Mouse (Mus musculus) heart, embryonic 14.5 days (tissue): ENCODE measurements around the gene Zfp956. TPM values are rescaled to one million over a fixed set of nuclear protein-coding genes. Genes with fewer than 3 reads are reported as not detected.

Experiments
- ATAC-seq: fragments of 200-750 bp; cut with Nextera tagmentation; 2 replicates; pipeline ENCODE4 v1.8.0; 2017; ENCODE audit warnings: low read depth, moderate TSS enrichment; ENCODE audit not compliant: insufficient number of reproducible peaks, insufficient read depth, low FRiP score
- H3K27ac ChIP-seq, 2 experiments: fragments of 200-500 bp in 1 of 2; fragments of 300-500 bp in 1 of 2; sonication (generic) in 1 of 2; replicated peaks in 1 of 2; 2 replicates each; pipeline ENCODE4 v1.5.1; 2012 to 2014; ENCODE audit warnings: low read depth in 2 of 2, low read length in 2 of 2, control low read depth in 1 of 2, mild to moderate bottlenecking in 1 of 2, mixed read lengths in 1 of 2; ENCODE audit not compliant: control insufficient read depth in 1 of 2, insufficient read depth in 1 of 2
- H3K27me3 ChIP-seq: fragments of 300-500 bp; sonication (generic); 2 replicates; pipeline ENCODE4 v1.6.1; 2014; ENCODE audit warnings: mild to moderate bottlenecking, low read length, control low read depth; ENCODE audit not compliant: control insufficient read depth, insufficient read depth
- H3K36me3 ChIP-seq: fragments of 300-500 bp; sonication (generic); 2 replicates; pipeline ENCODE4 v1.6.1; 2014; ENCODE audit warnings: mild to moderate bottlenecking, control low read depth, low read length, mixed read lengths; ENCODE audit not compliant: control insufficient read depth, insufficient read depth
- H3K4me1 ChIP-seq, 2 experiments: fragments of 200-500 bp in 1 of 2; fragments of 300-500 bp in 1 of 2; sonication (generic) in 1 of 2; 2 replicates each; pipeline ENCODE4 v1.6.1; 2012 to 2014; ENCODE audit warnings: low read length in 2 of 2, control low read depth in 1 of 2, mixed read lengths in 1 of 2; ENCODE audit not compliant: control insufficient read depth in 2 of 2, insufficient read depth in 2 of 2
- H3K4me2 ChIP-seq: fragments of 300-500 bp; sonication (generic); 2 replicates; pipeline ENCODE4 v1.6.1; 2014; ENCODE audit warnings: mild to moderate bottlenecking, low read length
- H3K4me3 ChIP-seq, 2 experiments: fragments of 200-500 bp in 1 of 2; fragments of 300-500 bp in 1 of 2; sonication (generic) in 1 of 2; 2 replicates each; pipeline ENCODE4 v1.5.1; 2012 to 2014; ENCODE audit warnings: low read length in 2 of 2, mild to moderate bottlenecking in 2 of 2, control low read depth in 1 of 2, low read depth in 1 of 2, moderate library complexity in 1 of 2; ENCODE audit not compliant: control insufficient read depth in 1 of 2, insufficient read depth in 1 of 2
- H3K9ac ChIP-seq: fragments of 300-500 bp; sonication (generic); 2 replicates; pipeline ENCODE4 v1.6.1; 2014; ENCODE audit warnings: mild to moderate bottlenecking, low read length
- H3K9me3 ChIP-seq: fragments of 300-500 bp; sonication (generic); 2 replicates; pipeline ENCODE4 v1.6.1; 2016; ENCODE audit warnings: low read length, control low read depth; ENCODE audit not compliant: control insufficient read depth
- WGBS: fragments of 180-500 bp; shearing (Covaris S2); extraction: QIAGEN DNeasy Blood & Tissue Kit; methylation state at CpG from one replicate; pipeline ENCODE4 v1.1.7; 2014; 5-methylcytosine and 5-hydroxymethylcytosine counted together
- polyA plus RNA-seq: library from polyadenylated mRNA; unstranded; fragments of >200 nt; fragmentation: Nextera tagmentation; extraction: Ambion mirVana; gene quantifications from 2 replicates; pipeline ENCODE4 v1.2.1, GENCODE M21; 2014

Gene Zfp956
- polyA plus RNA-seq, 1 experiment from 2014 or later = 3.0 TPM

DNA sequence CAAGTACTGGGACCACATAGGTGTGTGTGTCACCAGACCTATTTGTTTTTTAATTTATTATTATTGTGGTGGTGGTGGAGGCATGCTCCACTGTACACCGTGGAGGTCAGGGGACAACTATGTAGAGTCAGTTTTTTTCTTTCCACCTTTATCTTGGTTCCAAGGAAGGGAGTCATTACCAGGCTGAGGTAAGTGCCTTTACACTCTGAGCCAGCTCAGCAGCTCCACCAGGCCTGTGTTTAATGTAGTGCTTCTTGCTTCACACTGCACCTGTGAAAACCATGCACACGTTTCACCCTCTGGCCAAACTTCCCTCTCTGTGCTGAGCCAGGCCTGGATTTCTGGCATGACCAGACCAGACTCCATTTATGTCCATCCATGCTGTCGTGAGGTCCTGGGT, 40.2 kb upstream of the Zfp956 start:
- 40% methylated on average over 3 of the region's 3 CpGs for WGBS
- Histone ChIP-seq H3K36me3 (peaks cover 3% of the 10 kb centered on the region; the same call in 1 of the 2 replicates), H3K4me3 (no peak overlapping the region), H3K9ac (no peak overlapping the region), H3K27ac (no peak overlapping the region), H3K4me1 (no peaks in the 10 kb centered on the region), H3K27me3 (no peaks in the 10 kb centered on the region), H3K9me3 (no peaks in the 10 kb centered on the region), H3K4me2 (no peak overlapping the region)
- ATAC-seq = no peak

DNA sequence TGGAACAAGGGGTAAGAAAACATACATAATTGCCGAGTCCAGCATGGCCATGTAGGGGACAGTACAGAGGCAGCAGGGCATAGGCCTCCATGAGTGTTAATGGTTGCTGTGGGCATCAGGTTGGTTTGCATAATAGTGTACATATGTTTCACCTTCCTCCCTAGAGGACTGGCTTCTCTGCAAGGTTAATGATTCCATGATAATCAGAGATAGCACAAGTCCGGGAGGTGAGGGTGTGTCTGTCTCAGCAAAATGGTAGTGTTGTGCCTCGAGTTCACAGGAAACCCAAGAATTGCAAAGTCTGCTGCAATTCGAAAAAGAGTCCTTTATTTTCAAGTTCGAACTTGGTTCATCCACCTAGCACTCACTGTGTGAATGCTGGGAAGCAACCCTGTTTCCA, 36.1 kb upstream of the Zfp956 start:
- Histone ChIP-seq H3K9me3 (no peaks in the 10 kb centered on the region), H3K36me3 (no peaks in the 10 kb centered on the region), H3K4me3 (no peak overlapping the region), H3K27me3 (no peaks in the 10 kb centered on the region), H3K4me2 (no peak overlapping the region), H3K4me1 (peaks cover 2 to 9% of the 10 kb centered on the region in 2 experiments; a peak in 3 of 4 replicates), H3K9ac (no peak overlapping the region), H3K27ac (no peak overlapping the region)
- ATAC-seq = no peak
- 71% methylated on average over 5 of the region's 5 CpGs for WGBS

DNA sequence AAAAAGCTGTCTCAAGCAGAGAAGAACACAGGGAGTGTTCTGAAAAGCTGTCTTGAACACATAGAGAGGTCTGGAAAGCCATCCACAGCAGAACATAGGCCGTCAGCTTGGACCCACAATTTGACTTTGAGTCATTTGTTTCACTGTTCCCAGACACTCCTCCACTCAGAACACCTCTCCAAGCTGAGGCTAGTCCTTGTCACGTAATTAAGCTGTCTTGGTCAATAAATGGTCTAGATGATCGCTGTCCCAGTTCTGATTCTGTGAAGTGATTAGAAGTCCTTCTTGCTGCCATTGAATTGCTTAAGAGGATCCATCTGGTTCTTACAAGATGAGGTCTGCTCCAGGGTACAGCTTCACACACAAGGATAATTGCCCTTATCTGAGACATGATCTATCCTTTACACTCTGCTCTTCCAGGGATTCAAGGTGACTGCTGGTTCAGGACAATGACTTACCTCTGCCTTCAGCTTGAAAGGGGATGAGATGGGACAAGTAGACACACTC, 34.4 kb upstream of the Zfp956 start:
- no peak for ATAC-seq
- Histone ChIP-seq H3K9me3 (no peaks in the 10 kb centered on the region), H3K9ac (no peak overlapping the region), H3K4me2 (no peak overlapping the region), H3K27ac (no peak overlapping the region), H3K27me3 (no peaks in the 10 kb centered on the region), H3K4me3 (no peak overlapping the region), H3K36me3 (no peaks in the 10 kb centered on the region), H3K4me1 (peaks cover 2 to 13% of the 10 kb centered on the region in 2 experiments; a peak in 3 of 4 replicates)
- WGBS = 76% methylated on average over 3 of the region's 3 CpGs

DNA sequence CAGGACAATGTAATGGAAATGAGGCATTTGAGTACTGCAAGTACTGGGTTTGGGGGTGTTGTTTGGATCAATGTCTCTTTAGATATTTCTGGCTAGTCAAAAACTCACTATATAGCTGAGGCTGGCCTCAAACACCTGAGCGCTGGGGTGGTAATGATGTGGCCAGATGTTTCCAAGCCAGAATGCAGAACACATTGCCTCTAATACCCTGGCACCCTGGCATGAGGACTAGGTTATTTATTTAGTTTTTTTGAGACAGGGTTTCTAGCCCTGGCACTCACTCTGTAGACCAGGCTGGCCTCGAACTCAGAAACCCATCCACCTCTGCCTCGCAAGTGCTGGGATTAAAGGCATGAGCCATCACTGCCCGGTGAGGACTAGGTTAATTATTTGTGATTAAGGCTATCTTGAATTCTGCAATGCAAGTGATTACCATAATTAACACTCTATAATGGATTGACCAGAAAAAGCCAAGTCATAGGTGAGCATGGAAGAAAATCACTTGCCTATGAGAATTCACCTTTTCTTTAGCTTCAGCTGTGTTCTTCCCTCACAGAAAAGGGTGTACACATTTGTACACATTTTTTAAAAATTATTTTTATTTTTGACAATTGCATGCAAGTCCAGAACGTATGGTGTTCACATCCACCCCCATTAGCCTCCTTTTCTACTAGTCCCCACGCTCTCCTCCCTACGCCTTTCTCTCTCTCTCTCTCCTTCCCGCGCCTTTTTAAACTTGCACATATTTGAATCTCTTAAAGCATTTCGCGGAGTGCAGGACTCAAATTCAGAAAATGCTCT, 33.3 kb upstream of the Zfp956 start:
- H3K4me3 ChIP-seq = peak overlapping the region; percentile 80 to 85
- 27% methylated on average over 11 of the region's 11 CpGs for WGBS
- H3K9ac ChIP-seq = peak overlapping the region; percentile 90
- peak overlapping the region in 1 of 2 experiments; percentile 96; a peak in 1 of 4 replicates for H3K27ac ChIP-seq
- no peaks in the 10 kb centered on the region for H3K27me3 ChIP-seq
- no peaks in the 10 kb centered on the region for H3K36me3 ChIP-seq
- 0 out of 2 replicates have a peak, but pooled peaks have one; percentile 5 for ATAC-seq
- peak overlapping the region; percentile 85 for H3K4me2 ChIP-seq
- H3K4me1 ChIP-seq = peaks cover 2 to 13% of the 10 kb centered on the region in 2 experiments; a peak in 3 of 4 replicates
- H3K9me3 ChIP-seq = no peaks in the 10 kb centered on the region

DNA sequence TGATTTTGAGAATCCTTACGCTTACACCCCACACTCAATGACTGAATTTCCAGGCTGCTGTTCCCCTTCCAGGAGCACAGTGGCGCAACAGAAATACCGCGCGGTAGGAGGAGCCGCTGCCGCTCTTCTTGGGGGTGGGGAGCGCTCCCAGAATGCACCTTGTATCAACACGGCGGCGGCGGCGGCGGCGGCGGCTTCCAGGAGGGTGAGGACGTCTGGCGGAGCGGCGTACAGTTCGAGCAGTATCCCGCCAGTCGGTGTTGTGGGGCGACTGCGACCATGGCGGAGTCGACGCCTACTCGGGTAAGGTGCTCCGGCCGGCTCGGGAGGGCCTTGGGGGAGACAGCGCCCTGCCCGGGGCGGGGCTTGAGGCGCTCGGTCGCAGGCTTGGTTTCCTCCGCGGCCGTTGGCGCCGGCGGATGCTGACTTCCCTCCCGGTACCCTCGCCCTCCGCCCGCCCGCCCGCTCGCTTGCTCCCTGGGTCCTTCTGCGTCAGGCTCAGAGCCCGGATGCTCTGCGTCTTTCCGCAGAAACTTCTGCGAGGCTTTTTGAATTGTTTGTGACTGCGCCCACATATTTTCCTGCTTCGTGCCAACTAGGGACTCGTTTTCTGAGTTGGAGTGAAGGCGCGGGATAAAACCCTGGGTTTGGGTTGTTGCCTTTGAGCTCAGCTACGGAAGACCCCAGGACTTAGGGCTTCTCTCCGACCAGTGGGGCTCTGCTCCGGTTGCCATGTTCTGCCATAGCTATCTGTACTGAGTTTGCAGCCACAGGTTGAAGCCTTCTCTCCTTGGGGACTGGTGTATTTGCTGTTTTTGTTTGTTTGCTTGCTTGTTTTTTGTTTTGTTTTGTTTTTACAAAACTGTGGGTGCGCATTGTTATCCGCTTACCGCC, 32.5 kb upstream of the Zfp956 start, which contains the start of gene Zfp212:
TSS of gene Zfp212 (plus strand) at position 30 of the 894 bp plus-strand sequence.
- Histone ChIP-seq H3K4me2 (peak within 1 kb of the TSS; percentile 85), H3K27ac (peak within 1 kb of the TSS; percentile 92 to 96), H3K27me3 (no peaks in the 10 kb centered on the region), H3K9ac (peak within 1 kb of the TSS; percentile 90), H3K4me1 (peaks cover 2 to 13% of the 10 kb centered on the region in 2 experiments; a peak in 3 of 4 replicates), H3K4me3 (peak within 1 kb of the TSS; percentile 80 to 85), H3K9me3 (no peaks in the 10 kb centered on the region), H3K36me3 (no peaks in the 10 kb centered on the region)
- WGBS = under 1% methylated on average over 67 of the region's 67 CpGs
- peak; percentile 84 for ATAC-seq

DNA sequence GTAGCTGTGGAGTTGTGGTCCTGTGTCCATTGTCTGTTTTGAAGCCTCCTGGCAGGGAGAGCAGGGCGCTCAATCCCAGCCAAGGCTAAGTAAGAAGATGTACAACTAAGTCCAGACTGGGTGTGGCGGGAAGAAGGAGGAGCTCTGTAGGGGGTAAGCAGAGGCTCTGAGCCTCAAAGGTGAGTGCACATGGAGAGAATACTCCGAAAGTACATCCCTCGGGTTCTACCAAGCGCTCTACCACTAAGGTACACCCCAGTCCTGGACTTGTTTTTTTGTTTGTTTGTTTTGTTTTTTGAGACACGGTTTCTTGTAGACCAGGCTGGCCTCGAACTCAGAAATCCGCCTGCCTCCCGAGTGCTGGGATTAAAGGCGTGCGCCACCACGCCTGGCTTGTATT, 10.7 kb upstream of the Zfp956 start:
- peaks cover 7 to 9% of the 10 kb centered on the region in 2 experiments; a peak in 2 of 4 replicates for H3K4me1 ChIP-seq
- no peaks in the 10 kb centered on the region for H3K36me3 ChIP-seq
- ATAC-seq = no peak
- H3K27me3 ChIP-seq = peaks cover 12% of the 10 kb centered on the region
- H3K27ac ChIP-seq = no peak overlapping the region
- no peaks in the 10 kb centered on the region for H3K9me3 ChIP-seq
- H3K4me3 ChIP-seq = peak overlapping the region; percentile 43 to 49
- H3K9ac ChIP-seq = peak overlapping the region; percentile 70; the same call in 1 of the 2 replicates
- peak overlapping the region; percentile 90 for H3K4me2 ChIP-seq
- 46% methylated on average over 12 of the region's 12 CpGs for WGBS

DNA sequence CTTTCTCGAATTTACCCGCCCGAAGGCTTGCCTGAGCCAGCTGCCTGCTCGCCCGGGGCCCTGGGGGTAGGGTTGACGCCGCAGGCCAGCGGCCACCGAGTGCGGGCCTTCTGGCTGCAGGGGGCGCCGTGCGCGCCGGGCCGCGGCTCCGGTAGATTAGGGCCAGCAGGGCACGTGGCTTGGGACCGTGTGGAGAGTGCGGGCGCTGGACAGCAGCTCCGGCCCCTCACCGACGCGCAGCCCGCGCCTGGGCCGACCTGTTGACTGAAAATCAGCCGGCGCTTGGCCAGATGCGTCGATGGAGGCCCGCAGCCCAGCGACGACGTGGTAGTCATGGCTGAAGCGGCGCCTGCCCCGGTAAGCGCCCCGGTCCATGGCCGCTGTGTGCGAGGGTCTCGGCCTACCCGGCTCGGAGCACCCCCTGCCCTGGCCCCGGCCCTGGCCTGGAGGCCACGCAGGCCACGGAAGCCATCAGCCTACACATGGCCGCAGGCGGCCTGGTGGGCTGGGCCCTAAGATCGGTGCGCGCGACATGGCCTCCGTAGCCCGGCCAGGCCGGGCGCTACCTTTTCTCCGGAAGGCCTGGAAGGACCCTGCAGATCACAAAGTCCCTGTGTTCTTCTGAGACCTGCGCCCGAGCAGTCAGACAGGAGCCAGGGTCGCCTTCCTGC, 10.0 kb upstream of the Zfp956 start:
- 8% methylated on average over 64 of the region's 64 CpGs for WGBS
- H3K4me3 ChIP-seq = peak overlapping the region; percentile 43 to 49
- H3K27ac ChIP-seq = no peak overlapping the region
- H3K36me3 ChIP-seq = no peaks in the 10 kb centered on the region
- H3K4me1 ChIP-seq = peaks cover 7 to 9% of the 10 kb centered on the region in 2 experiments; a peak in 2 of 4 replicates
- H3K4me2 ChIP-seq = peak overlapping the region; percentile 90
- peaks cover 12% of the 10 kb centered on the region for H3K27me3 ChIP-seq
- ATAC-seq = peak; percentile 77
- peak overlapping the region; percentile 70 for H3K9ac ChIP-seq
- no peaks in the 10 kb centered on the region for H3K9me3 ChIP-seq
